Mouse (Mus musculus) midbrain, postnatal 0 days (tissue): Measurements from ENCODE around the gene Chst15. TPM values are rescaled to one million over a fixed set of nuclear protein-coding genes. Genes with fewer than 3 reads are reported as not detected.

Experiments
- ATAC-seq: fragments of 200-750 bp; cut with Nextera tagmentation; 2 replicates; pipeline ENCODE4 v1.8.0; 2017; ENCODE audit warnings: moderate number of reproducible peaks, mild to moderate bottlenecking, moderate TSS enrichment, moderate library complexity; ENCODE audit not compliant: low FRiP score
- DNase-seq: peaks from one replicate; pipeline ENCODE4 v3.0.0-alpha.2; 2015; ENCODE audit warnings: low spot score
- H3K27ac ChIP-seq: fragments of 300-500 bp; sonication (generic); 2 replicates; pipeline ENCODE4 v1.5.1; 2014; ENCODE audit warnings: low read depth, mild to moderate bottlenecking, low read length, mixed read lengths
- H3K27me3 ChIP-seq: fragments of 300-500 bp; sonication (generic); 2 replicates; pipeline ENCODE4 v1.6.1; 2014; ENCODE audit warnings: low read length, control low read depth, mixed read lengths; ENCODE audit not compliant: insufficient read depth
- H3K36me3 ChIP-seq: fragments of 300-500 bp; sonication (generic); 2 replicates; pipeline ENCODE4 v1.6.1; 2014; ENCODE audit warnings: low read length, control low read depth, mixed read lengths; ENCODE audit not compliant: insufficient read depth
- H3K4me1 ChIP-seq: fragments of 300-500 bp; sonication (generic); 2 replicates; pipeline ENCODE4 v1.6.1; 2014; ENCODE audit warnings: mild to moderate bottlenecking, control low read depth, antibody characterized with exemption, low read length, mixed read lengths; ENCODE audit not compliant: insufficient read depth
- H3K4me2 ChIP-seq: fragments of 300-500 bp; sonication (generic); 2 replicates; pipeline ENCODE4 v1.6.1; 2014; ENCODE audit warnings: low read depth, mild to moderate bottlenecking, low read length, mixed read lengths; ENCODE audit not compliant: poor library complexity, severe bottlenecking
- H3K4me3 ChIP-seq: fragments of 300-500 bp; sonication (generic); 2 replicates; pipeline ENCODE4 v1.5.1; 2014; ENCODE audit warnings: low read depth, mild to moderate bottlenecking, low read length, moderate library complexity
- H3K9ac ChIP-seq: fragments of 300-500 bp; sonication (generic); replicated peaks from 2 replicates; pipeline ENCODE4 v1.6.1; 2014; ENCODE audit warnings: mild to moderate bottlenecking, low read length, moderate library complexity, mixed read lengths; ENCODE audit not compliant: poor library complexity, severe bottlenecking
- H3K9me3 ChIP-seq: fragments of 300-500 bp; sonication (generic); 2 replicates; pipeline ENCODE4 v1.6.1; 2016; ENCODE audit warnings: low read length, control low read depth
- CTCF ChIP-seq: IDR thresholded peaks from 2 replicates; pipeline ENCODE4 v1.5.1; 2016; ENCODE audit warnings: antibody characterized with exemption, mild to moderate bottlenecking
- WGBS: fragments of 180-500 bp; shearing (Covaris S2); extraction: QIAGEN DNeasy Blood & Tissue Kit; methylation state at CpG from one replicate; pipeline ENCODE4 v1.1.7; 2014; 5-methylcytosine and 5-hydroxymethylcytosine counted together
- polyA plus RNA-seq: library from polyadenylated mRNA; unstranded; fragments of >200 nt; fragmentation: Nextera tagmentation; extraction: Ambion mirVana; gene quantifications from 2 replicates; pipeline ENCODE4 v1.2.1, GENCODE M21; 2015
- total RNA-seq: library from RNA; depleted of rRNA; stranded (reverse); fragments of >200 nt; gene quantifications from 2 replicates; pipeline ENCODE4 v1.2.3, GENCODE M21; 2014

Gene Chst15
- total and polyA plus RNA-seq, 2 experiments from 2014 or later, result 8.4 to 21.9 TPM

- Histone ChIP-seq H3K4me3 (no peak overlapping the region), H3K9ac (no peak overlapping the region), H3K27ac (0 out of 2 replicates have a peak overlapping the region, but pooled peaks have one; percentile 3), H3K27me3 (no peaks in the 10 kb centered on the region), H3K4me2 (no peak overlapping the region), H3K4me1 (no peaks in the 10 kb centered on the region), H3K36me3 (peaks cover 4% of the 10 kb centered on the region; the same call in 1 of the 2 replicates), H3K9me3 (no peaks in the 10 kb centered on the region)
- DNase-seq (no peak), ATAC-seq (no peak)
- WGBS, result 56% methylated on average over 3 of the region's 3 CpGs
- TF ChIP-seq CTCF, result no peak
Observed at GRCm38 (mm10) chr7:132264763-132265162, 52.3 kb downstream of the Chst15 start.

- DNase-seq (peak; percentile 72), ATAC-seq (no peak)
- TF ChIP-seq CTCF, result no peak
- Histone ChIP-seq H3K27ac (no peak overlapping the region), H3K4me1 (no peaks in the 10 kb centered on the region), H3K27me3 (no peaks in the 10 kb centered on the region), H3K4me2 (no peak overlapping the region), H3K9me3 (no peaks in the 10 kb centered on the region), H3K9ac (no peak overlapping the region), H3K4me3 (no peak overlapping the region), H3K36me3 (peaks cover 4% of the 10 kb centered on the region; the same call in 1 of the 2 replicates)
- 37% methylated on average over 6 of the region's 6 CpGs for WGBS
Observed at GRCm38 (mm10) chr7:132263186-132263585, 53.8 kb downstream of the Chst15 start.

GRCm38 (mm10) chr7:132262696-132263095 is 54.3 kb downstream of the Chst15 start:
- no peak overlapping the region for H3K4me2 ChIP-seq
- WGBS, result 44% methylated on average over 6 of the region's 6 CpGs
- ATAC-seq, result no peak

GRCm38 (mm10) chr7:132261885-132262284 is 55.1 kb downstream of the Chst15 start:
- no peak for TF ChIP-seq CTCF
- Histone ChIP-seq H3K4me3 (no peak overlapping the region), H3K9me3 (no peaks in the 10 kb centered on the region), H3K36me3 (peaks cover 4% of the 10 kb centered on the region; the same call in 1 of the 2 replicates), H3K4me1 (no peaks in the 10 kb centered on the region), H3K4me2 (no peak overlapping the region), H3K27ac (no peak overlapping the region), H3K9ac (no peak overlapping the region), H3K27me3 (no peaks in the 10 kb centered on the region)
- 34% methylated on average over 3 of the region's 3 CpGs for WGBS
- ATAC-seq (no peak), DNase-seq (no peak)

More at GRCm38 (mm10) chr7:132262696-132263095, 54.3 kb downstream of the Chst15 start:
- H3K9ac ChIP-seq, result no peak overlapping the region
- H3K4me1 ChIP-seq, result no peaks in the 10 kb centered on the region
- H3K27me3 ChIP-seq, result no peaks in the 10 kb centered on the region
- TF ChIP-seq CTCF, result no peak
- no peak overlapping the region for H3K4me3 ChIP-seq
- H3K36me3 ChIP-seq, result peaks cover 4% of the 10 kb centered on the region; the same call in 1 of the 2 replicates
- no peaks in the 10 kb centered on the region for H3K9me3 ChIP-seq
- DNase-seq, result peak; percentile 70
- peak overlapping the region; percentile 32; the same call in 1 of the 2 replicates for H3K27ac ChIP-seq

- no peak for ATAC-seq
- TF ChIP-seq CTCF, result no peak
- Histone ChIP-seq H3K36me3 (peaks cover 4% of the 10 kb centered on the region; the same call in 1 of the 2 replicates), H3K4me1 (no peaks in the 10 kb centered on the region), H3K27me3 (no peaks in the 10 kb centered on the region), H3K27ac (no peak overlapping the region), H3K4me2 (no peak overlapping the region), H3K9ac (no peak overlapping the region), H3K4me3 (no peak overlapping the region), H3K9me3 (no peaks in the 10 kb centered on the region)
- WGBS, result 72% methylated on average over 5 of the region's 5 CpGs
- no peak for DNase-seq
Observed at GRCm38 (mm10) chr7:132260632-132261031, 56.4 kb downstream of the Chst15 start.

- no peak overlapping the region for H3K9ac ChIP-seq
- H3K4me2 ChIP-seq, result no peak overlapping the region
- ATAC-seq (no peak), DNase-seq (peak; percentile 62)
- no peak overlapping the region for H3K27ac ChIP-seq
- no peaks in the 10 kb centered on the region for H3K9me3 ChIP-seq
- H3K4me3 ChIP-seq, result no peak overlapping the region
- TF ChIP-seq CTCF, result no peak
- no peaks in the 10 kb centered on the region for H3K4me1 ChIP-seq
- H3K36me3 ChIP-seq, result peaks cover 4% of the 10 kb centered on the region; the same call in 1 of the 2 replicates
- H3K27me3 ChIP-seq, result no peaks in the 10 kb centered on the region
- WGBS, result 51% methylated on average over 7 of the region's 7 CpGs
Observed at GRCm38 (mm10) chr7:132258817-132259216, 58.2 kb downstream of the Chst15 start.
